Comparison of ENCODE assay signal across 9 mouse cellular contexts in genomic region chr8:113582180-113582975, GRCm38 (mm10). TPM values are rescaled to one million over a fixed set of nuclear protein-coding genes. Genes with fewer than 3 reads are reported as not detected.
A peak's percentile ranks its signal among the peaks of the same experiment; 100 is the strongest.
DNase-seq lines count a peak whose midpoint lies in the region; ATAC-seq and TF ChIP-seq lines count a peak whose summit lies in the region.
"Had no signal": no experiment of that assay in that cellular context is flagged by ENCODE, and none has a peak within 500 bp of the region (broad histone marks: within the 10 kb centered on the region; RNA-seq: fewer than 3 reads in every experiment).

No protein-coding gene starts in this region.

- TF ChIP-seq POLR2A in heart, adult 2 months (IDR thresholded peaks at IDR 0.05; ENCODE audit: insufficient read depth, low read depth, low read length): no peak

- no peak for TF ChIP-seq EP300 in heart, adult 2 months (IDR thresholded peaks at IDR 0.05; ENCODE audit: insufficient read depth, low read depth, low read length)

- ATAC-seq in forebrain, postnatal 0 days: peak; percentile 71; the same call in 1 of the 2 replicates
- peak; percentile 84 for ATAC-seq in kidney, embryonic 14.5 days (ENCODE audit: low FRiP score, low TSS enrichment)
- peak; percentile 70; the same call in 1 of the 2 replicates for ATAC-seq in lung, embryonic 15.5 days (ENCODE audit: borderline replicate concordance, extremely low read depth, low FRiP score, low TSS enrichment)

- no peaks in the 10 kb centered on the region for H3K79me2 ChIP-seq in heart, adult 2 months (replicated peaks; ENCODE audit: control insufficient read depth, insufficient read depth, low read length)

- WGBS in heart, adult 2 months: 25% methylated on average over 16 of the region's 16 CpGs
- 24% methylated on average over 16 of the region's 16 CpGs for WGBS in forebrain, postnatal 0 days
- WGBS in kidney, embryonic 14.5 days: 15% methylated on average over 16 of the region's 16 CpGs
- WGBS in lung, embryonic 15.5 days: 15% methylated on average over 16 of the region's 16 CpGs

- H3K4me3 ChIP-seq in heart, adult 2 months: no peak overlapping the region
- no peak overlapping the region for H3K4me3 ChIP-seq in forebrain, postnatal 0 days (ENCODE audit: low read depth, low read length)
- H3K4me3 ChIP-seq in kidney, embryonic 14.5 days (ENCODE audit: low read length): no peak overlapping the region
- H3K4me3 ChIP-seq in lung, embryonic 15.5 days: no peak overlapping the region
- H3K4me3 ChIP-seq: liver, embryonic 13.5 days had no signal

- H3K4me2 ChIP-seq in forebrain, postnatal 0 days (ENCODE audit: low read depth): peak overlapping the region; percentile 6; the same call in 1 of the 2 replicates
- peak overlapping the region; percentile 22; the same call in 1 of the 2 replicates for H3K4me2 ChIP-seq in kidney, embryonic 14.5 days (replicated peaks; ENCODE audit: low read depth, low read length)
- peak overlapping the region; percentile 33; the same call in 1 of the 2 replicates for H3K4me2 ChIP-seq in lung, embryonic 15.5 days
- H3K4me2 ChIP-seq: liver, embryonic 13.5 days had no signal

- no peaks in the 10 kb centered on the region for H3K27me3 ChIP-seq in heart, adult 2 months (ENCODE audit: control insufficient read depth, insufficient read depth, low read length)
- no peaks in the 10 kb centered on the region for H3K27me3 ChIP-seq in forebrain, postnatal 0 days (ENCODE audit: insufficient read depth, low read length)
- H3K27me3 ChIP-seq in kidney, embryonic 14.5 days (ENCODE audit: control insufficient read depth, insufficient read depth, low read length): no peaks in the 10 kb centered on the region
- no peaks in the 10 kb centered on the region for H3K27me3 ChIP-seq in lung, embryonic 15.5 days
- H3K27me3 ChIP-seq: liver, embryonic 13.5 days had no signal

- TF ChIP-seq CTCF in heart, adult 2 months (IDR thresholded peaks at IDR 0.05): peak; percentile 69
- TF ChIP-seq CTCF in forebrain, postnatal 0 days (IDR thresholded peaks at IDR 0.05; ENCODE audit: low read depth): peak; percentile 91

- H3K4me1 ChIP-seq in heart, adult 2 months (ENCODE audit: control insufficient read depth, insufficient read depth, low read length): no peaks in the 10 kb centered on the region
- H3K4me1 ChIP-seq in forebrain, postnatal 0 days (ENCODE audit: insufficient read depth): no peaks in the 10 kb centered on the region
- H3K4me1 ChIP-seq in kidney, embryonic 14.5 days (ENCODE audit: control insufficient read depth, insufficient read depth, low read length): peaks cover 12% of the 10 kb centered on the region; the same call in 1 of the 2 replicates
- peaks cover 18% of the 10 kb centered on the region for H3K4me1 ChIP-seq in lung, embryonic 15.5 days
- H3K4me1 ChIP-seq: liver, embryonic 13.5 days had no signal

- DNase-seq in heart, adult 2 months: no peak
- no peak for DNase-seq in heart, adult 9 months (ENCODE audit: low spot score in 2 of 2)
- DNase-seq in c-Kit-positive CD71-negative TER-119-negative erythroid progenitor cells, embryonic 14.5 days (ENCODE audit: low read depth): peak; percentile 9
- peak; percentile 86 for DNase-seq in forebrain, postnatal 0 days
- DNase-seq in right cerebral cortex, adult 2 months (ENCODE audit: low spot score in 2 of 2): peak; percentile 25 to 47
- no peak for DNase-seq in natural killer cell, adult 2 months (ENCODE audit: low spot score in 2 of 2)
- DNase-seq: liver, embryonic 13.5 days had no signal

- H3K9ac ChIP-seq in heart, adult 2 months (ENCODE audit: low read depth, low read length): no peak overlapping the region
- no peak overlapping the region for H3K9ac ChIP-seq in forebrain, postnatal 0 days
- no peak overlapping the region for H3K9ac ChIP-seq in kidney, embryonic 14.5 days (ENCODE audit: low read depth, low read length)
- H3K9ac ChIP-seq in lung, embryonic 15.5 days: no peak overlapping the region
- H3K9ac ChIP-seq: liver, embryonic 13.5 days had no signal

- intact Hi-C loops in heart, adult 2 months (cut with DNase I): loop anchor here (5.0 kb wide), 2 partner anchors 470 to 1535 kb away; no protein-coding TSS in a partner anchor

- no peaks in the 10 kb centered on the region for H3K9me3 ChIP-seq in forebrain, postnatal 0 days (ENCODE audit: low read length)
- no peaks in the 10 kb centered on the region for H3K9me3 ChIP-seq in kidney, embryonic 14.5 days (ENCODE audit: control insufficient read depth, low read length)
- H3K9me3 ChIP-seq in lung, embryonic 15.5 days: no peaks in the 10 kb centered on the region
- H3K9me3 ChIP-seq: liver, embryonic 13.5 days had no signal

- H3K36me3 ChIP-seq in heart, adult 2 months (ENCODE audit: control insufficient read depth, insufficient read depth, low read length): no peaks in the 10 kb centered on the region
- no peaks in the 10 kb centered on the region for H3K36me3 ChIP-seq in forebrain, postnatal 0 days (ENCODE audit: insufficient read depth)
- no peaks in the 10 kb centered on the region for H3K36me3 ChIP-seq in kidney, embryonic 14.5 days (ENCODE audit: control insufficient read depth, insufficient read depth, low read length)
- H3K36me3 ChIP-seq in lung, embryonic 15.5 days: no peaks in the 10 kb centered on the region
- H3K36me3 ChIP-seq: liver, embryonic 13.5 days had no signal

- no peak overlapping the region for H3K27ac ChIP-seq in heart, adult 2 months
- H3K27ac ChIP-seq in forebrain, postnatal 0 days (ENCODE audit: low read depth, low read length): no peak overlapping the region
- H3K27ac ChIP-seq in kidney, embryonic 14.5 days (ENCODE audit: low read depth, low read length): no peak overlapping the region
- no peak overlapping the region for H3K27ac ChIP-seq in lung, embryonic 15.5 days
- H3K27ac ChIP-seq: liver, embryonic 13.5 days had no signal

RNA-seq across cellular contexts. Expression of gene Mon1b, which starts 53.0 kb away (rescaled TPM):
- total RNA-seq in heart, adult 2 months (2021): 1 to 10 TPM; 6.2 to 6.6 TPM
- 2.7 and 3.3 TPM in 2 replicates for polyA plus RNA-seq in heart, adult 2 months (2012; rRNA removed)
- total RNA-seq in forebrain, postnatal 0 days (2014; rRNA removed): 20.1 and 23.7 TPM in 2 replicates
- 9.2 and 10.4 TPM in 2 replicates for polyA plus RNA-seq in forebrain, postnatal 0 days (2015; fragmentation: Nextera tagmentation; extraction: Ambion mirVana)
- polyA plus RNA-seq in kidney, embryonic 14.5 days (2014; fragmentation: Nextera tagmentation; extraction: Ambion mirVana): 5.5 and 9.3 TPM in 2 replicates
- polyA plus RNA-seq in lung, embryonic 15.5 days (2015; fragmentation: Nextera tagmentation; extraction: Ambion mirVana): 7.7 and 8.0 TPM in 2 replicates

Comparison
In these comparisons a context has a peak if more than half of its experiments do, and no peak if none do; other contexts are left out.
1. DNase-seq: peak in c-Kit-positive CD71-negative TER-119-negative erythroid progenitor cells, embryonic 14.5 days (single experiment), forebrain, postnatal 0 days (single experiment) and right cerebral cortex, adult 2 months (2 of 2); none in heart, adult 2 months (0 of 2), heart, adult 9 months (0 of 2) and natural killer cell, adult 2 months (0 of 2).
2. Peak in every context shown above with its lines, with median percentiles within 50 percentile points of each other: ATAC-seq and H3K4me2 ChIP-seq.